12 mouse cellular contexts compared by ENCODE assay signal in genomic region chr17:23876741-23877140, GRCm38 (mm10). TPM values are rescaled to one million over a fixed set of nuclear protein-coding genes. Genes with fewer than 3 reads are reported as not detected.
A peak's percentile ranks its signal among the peaks of the same experiment; 100 is the strongest.
DNase-seq lines count a peak whose midpoint lies in the region; ATAC-seq lines count a peak whose summit lies in the region.
"Had no signal": no experiment of that assay in that cellular context is flagged by ENCODE, and none has a peak within 500 bp of the region (broad histone marks: within the 10 kb centered on the region; RNA-seq: fewer than 3 reads in every experiment).

No protein-coding gene starts in this region.

- H3K9ac ChIP-seq in intestine, embryonic 16.5 days (ENCODE audit: low read depth, low read length), result no peak overlapping the region
- no peak overlapping the region for H3K9ac ChIP-seq in intestine, embryonic 15.5 days
- H3K9ac ChIP-seq in embryonic facial prominence, embryonic 14.5 days (ENCODE audit: low read depth, low read length), result no peak overlapping the region
- no peak overlapping the region for H3K9ac ChIP-seq in midbrain, embryonic 15.5 days
- H3K9ac ChIP-seq: lung, embryonic 14.5 days had no signal

- H3K36me3 ChIP-seq in intestine, embryonic 16.5 days (ENCODE audit: control insufficient read depth, insufficient read depth, low read length), result no peaks in the 10 kb centered on the region
- no peaks in the 10 kb centered on the region for H3K36me3 ChIP-seq in intestine, embryonic 15.5 days
- H3K36me3 ChIP-seq in embryonic facial prominence, embryonic 14.5 days (ENCODE audit: control insufficient read depth, insufficient read depth, low read length), result no peaks in the 10 kb centered on the region
- no peaks in the 10 kb centered on the region for H3K36me3 ChIP-seq in midbrain, embryonic 15.5 days (replicated peaks)

- peaks cover 3% of the 10 kb centered on the region; the same call in 1 of the 2 replicates for H3K4me1 ChIP-seq in intestine, embryonic 16.5 days (ENCODE audit: control insufficient read depth, insufficient read depth, low read length)
- H3K4me1 ChIP-seq in intestine, embryonic 15.5 days (replicated peaks), result peaks cover 3% of the 10 kb centered on the region; the same call in 1 of the 2 replicates
- no peaks in the 10 kb centered on the region for H3K4me1 ChIP-seq in embryonic facial prominence, embryonic 14.5 days (ENCODE audit: control insufficient read depth, insufficient read depth, low read length)
- H3K4me1 ChIP-seq in midbrain, embryonic 15.5 days, result no peaks in the 10 kb centered on the region

- H3K27me3 ChIP-seq in intestine, embryonic 16.5 days (replicated peaks; ENCODE audit: control insufficient read depth, insufficient read depth, low read length), result no peaks in the 10 kb centered on the region
- no peaks in the 10 kb centered on the region for H3K27me3 ChIP-seq in intestine, embryonic 15.5 days (replicated peaks)
- H3K27me3 ChIP-seq in embryonic facial prominence, embryonic 14.5 days (replicated peaks; ENCODE audit: control insufficient read depth, insufficient read depth, low read length), result no peaks in the 10 kb centered on the region
- no peaks in the 10 kb centered on the region for H3K27me3 ChIP-seq in midbrain, embryonic 15.5 days (replicated peaks)

- H3K4me2 ChIP-seq in intestine, embryonic 16.5 days (ENCODE audit: low read depth, low read length), result no peak overlapping the region
- no peak overlapping the region for H3K4me2 ChIP-seq in intestine, embryonic 15.5 days (replicated peaks)
- no peak overlapping the region for H3K4me2 ChIP-seq in embryonic facial prominence, embryonic 14.5 days (ENCODE audit: low read depth, low read length)
- H3K4me2 ChIP-seq in midbrain, embryonic 15.5 days, result no peak overlapping the region
- H3K4me2 ChIP-seq: lung, embryonic 14.5 days had no signal

- DNase-seq in brain, adult 2 months (ENCODE audit: low read depth, low spot score), result peak; percentile 80
- DNase-seq in embryonic facial prominence, embryonic 14.5 days (ENCODE audit: low spot score), result peak; percentile 66
- DNase-seq in spleen, postnatal 36 days (ENCODE audit: low spot score in 2 of 2), result no peak
- no peak for DNase-seq in spleen, adult 18-20 months
- DNase-seq: embryo, embryonic 11 days; kidney, adult 8-10 months; lung, embryonic 14.5 days had no signal

- ATAC-seq in intestine, embryonic 16.5 days, result peak; percentile 37; the same call in 1 of the 2 replicates
- no peak for ATAC-seq in intestine, embryonic 15.5 days
- ATAC-seq in embryonic facial prominence, embryonic 14.5 days (ENCODE audit: low read depth), result peak; percentile 83
- ATAC-seq in midbrain, embryonic 15.5 days (replicated peaks), result peak; percentile 80

- no peak overlapping the region for H3K4me3 ChIP-seq in intestine, embryonic 16.5 days (ENCODE audit: low read length)
- H3K4me3 ChIP-seq in intestine, embryonic 15.5 days (replicated peaks), result no peak overlapping the region
- H3K4me3 ChIP-seq in embryonic facial prominence, embryonic 14.5 days (ENCODE audit: low read depth, low read length), result no peak overlapping the region
- H3K4me3 ChIP-seq in midbrain, embryonic 15.5 days, result no peak overlapping the region

- WGBS in intestine, embryonic 16.5 days, result 63% methylated on average over 3 of the region's 3 CpGs
- 56% methylated on average over 3 of the region's 3 CpGs for WGBS in intestine, embryonic 15.5 days
- WGBS in embryonic facial prominence, embryonic 14.5 days, result 34% methylated on average over 3 of the region's 3 CpGs
- 45% methylated on average over 3 of the region's 3 CpGs for WGBS in midbrain, embryonic 15.5 days

- no peaks in the 10 kb centered on the region for H3K9me3 ChIP-seq in intestine, embryonic 16.5 days (ENCODE audit: control insufficient read depth, low read length)
- no peaks in the 10 kb centered on the region for H3K9me3 ChIP-seq in intestine, embryonic 15.5 days
- no peaks in the 10 kb centered on the region for H3K9me3 ChIP-seq in embryonic facial prominence, embryonic 14.5 days (ENCODE audit: control insufficient read depth, low read length)
- no peaks in the 10 kb centered on the region for H3K9me3 ChIP-seq in midbrain, embryonic 15.5 days

- no peak overlapping the region for H3K27ac ChIP-seq in intestine, embryonic 16.5 days (ENCODE audit: low read length)
- no peak overlapping the region for H3K27ac ChIP-seq in intestine, embryonic 15.5 days
- H3K27ac ChIP-seq in embryonic facial prominence, embryonic 14.5 days (replicated peaks; ENCODE audit: low read depth, low read length), result no peak overlapping the region
- H3K27ac ChIP-seq in midbrain, embryonic 15.5 days, result no peak overlapping the region

RNA-seq across cellular contexts. Expression of gene Dcpp1, which starts 3.9 kb away (rescaled TPM):
- polyA plus RNA-seq in intestine, embryonic 16.5 days (2015; fragmentation: Nextera tagmentation; extraction: Ambion mirVana), result not detected in 2 replicates
- polyA plus RNA-seq in intestine, embryonic 15.5 days (2015; fragmentation: Nextera tagmentation; extraction: Ambion mirVana), result not detected in 2 replicates
- polyA plus RNA-seq in embryonic facial prominence, embryonic 14.5 days (2014; fragmentation: Nextera tagmentation; extraction: Ambion mirVana), result 2.3 and 6.8 TPM in 2 replicates
- polyA plus RNA-seq in midbrain, embryonic 15.5 days (2015; fragmentation: Nextera tagmentation; extraction: Ambion mirVana), result not detected in 2 replicates
- polyA plus RNA-seq: heart, postnatal 0 days; limb, embryonic 11.5 days had no signal

RNA-seq across cellular contexts. Expression of gene Dcpp2, which starts 3.9 kb away (rescaled TPM):
- polyA plus RNA-seq in intestine, embryonic 16.5 days (2015; fragmentation: Nextera tagmentation; extraction: Ambion mirVana), result not detected in 2 replicates
- polyA plus RNA-seq in intestine, embryonic 15.5 days (2015; fragmentation: Nextera tagmentation; extraction: Ambion mirVana), result not detected in 2 replicates
- not detected in 2 replicates for polyA plus RNA-seq in embryonic facial prominence, embryonic 14.5 days (2014; fragmentation: Nextera tagmentation; extraction: Ambion mirVana)
- polyA plus RNA-seq in midbrain, embryonic 15.5 days (2015; fragmentation: Nextera tagmentation; extraction: Ambion mirVana), result not detected in 2 replicates
- polyA plus RNA-seq: heart, postnatal 0 days; limb, embryonic 11.5 days; lung, embryonic 14.5 days had no signal

RNA-seq across cellular contexts. Expression of gene Prss21, which starts 8.9 kb away (rescaled TPM):
- not detected in 2 replicates for polyA plus RNA-seq in intestine, embryonic 16.5 days (2015; fragmentation: Nextera tagmentation; extraction: Ambion mirVana)
- not detected in 2 replicates for polyA plus RNA-seq in intestine, embryonic 15.5 days (2015; fragmentation: Nextera tagmentation; extraction: Ambion mirVana)
- not detected in 2 replicates for polyA plus RNA-seq in embryonic facial prominence, embryonic 14.5 days (2014; fragmentation: Nextera tagmentation; extraction: Ambion mirVana)
- not detected in 2 replicates for polyA plus RNA-seq in midbrain, embryonic 15.5 days (2015; fragmentation: Nextera tagmentation; extraction: Ambion mirVana)
- polyA plus RNA-seq: heart, postnatal 0 days; limb, embryonic 11.5 days; lung, embryonic 14.5 days had no signal

RNA-seq across cellular contexts. Expression of gene Prss41, which starts 32.8 kb away (rescaled TPM):
- 2.7 and 3.4 TPM in 2 replicates for polyA plus RNA-seq in intestine, embryonic 16.5 days (2015; fragmentation: Nextera tagmentation; extraction: Ambion mirVana)
- 2.1 and 3.3 TPM in 2 replicates for polyA plus RNA-seq in intestine, embryonic 15.5 days (2015; fragmentation: Nextera tagmentation; extraction: Ambion mirVana)
- polyA plus RNA-seq in embryonic facial prominence, embryonic 14.5 days (2014; fragmentation: Nextera tagmentation; extraction: Ambion mirVana), result 0.64 and 1.1 TPM in 2 replicates
- 1.4 and 1.6 TPM in 2 replicates for polyA plus RNA-seq in midbrain, embryonic 15.5 days (2015; fragmentation: Nextera tagmentation; extraction: Ambion mirVana)
- polyA plus RNA-seq: heart, postnatal 0 days had no signal

RNA-seq across cellular contexts. Expression of gene Prss32, which starts 33.1 kb away (rescaled TPM):
- 11.8 and 14.5 TPM in 2 replicates for polyA plus RNA-seq in intestine, embryonic 16.5 days (2015; fragmentation: Nextera tagmentation; extraction: Ambion mirVana)
- 5.1 and 9.9 TPM in 2 replicates for polyA plus RNA-seq in intestine, embryonic 15.5 days (2015; fragmentation: Nextera tagmentation; extraction: Ambion mirVana)
- 0.25 TPM in 1 of 2 replicates, not detected in the other for polyA plus RNA-seq in embryonic facial prominence, embryonic 14.5 days (2014; fragmentation: Nextera tagmentation; extraction: Ambion mirVana)
- polyA plus RNA-seq in midbrain, embryonic 15.5 days (2015; fragmentation: Nextera tagmentation; extraction: Ambion mirVana), result not detected in 2 replicates
- polyA plus RNA-seq: heart, postnatal 0 days; limb, embryonic 11.5 days; lung, embryonic 14.5 days had no signal

Comparison
In these comparisons a context has a peak if more than half of its experiments do, and no peak if none do; other contexts are left out.
1. DNase-seq: peak in brain, adult 2 months (single experiment) and embryonic facial prominence, embryonic 14.5 days (single experiment); none in spleen, postnatal 36 days (0 of 2) and spleen, adult 18-20 months (0 of 2).